Mouse (Mus musculus): ENCODE data around the gene Wdhd1. TPM values are rescaled to one million over a fixed set of nuclear protein-coding genes. Genes with fewer than 3 reads are reported as not detected.

The Wdhd1 gene
- polyA plus RNA-seq, 1 experiment from 2014 or later, result 5.2 TPM

DNA sequence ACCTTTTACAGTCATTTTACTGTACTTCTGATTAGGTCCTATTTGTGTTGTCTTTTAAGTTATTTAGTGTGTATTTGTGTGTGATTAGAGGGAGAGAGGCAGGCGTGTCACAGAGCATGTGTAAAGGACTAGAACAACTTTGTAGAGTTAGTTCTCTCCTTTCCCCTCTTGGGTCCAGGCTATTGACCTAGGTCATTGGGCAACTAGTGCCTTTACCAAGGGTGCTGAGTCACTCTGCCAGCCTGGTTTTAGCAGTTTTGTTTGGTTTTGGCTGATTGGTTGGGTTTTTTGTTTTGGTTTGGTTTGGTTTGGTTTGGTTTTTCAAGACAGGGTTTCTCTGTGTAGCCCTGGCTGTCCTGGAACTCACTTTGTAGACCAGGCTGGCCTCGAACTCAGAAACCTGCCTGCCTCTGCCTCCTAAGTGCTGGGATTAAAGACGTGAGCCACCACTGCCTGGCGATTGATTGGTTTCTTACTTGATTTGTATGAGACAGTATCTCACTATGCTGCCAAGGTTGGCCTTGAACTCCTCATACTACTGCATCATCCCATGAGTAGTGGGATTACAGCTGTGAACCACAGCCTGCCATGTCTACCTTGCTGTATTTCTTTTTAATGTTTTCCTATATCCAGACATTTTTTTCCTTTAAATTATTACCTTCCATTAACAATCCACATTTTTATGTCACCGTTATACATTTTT, 71.2 kb downstream of the Wdhd1 start:
- DNase-seq (ENCODE audit: low spot score) (no peak), ATAC-seq (ENCODE audit: low FRiP score, low TSS enrichment) (no peak)
- H3K27ac ChIP-seq (replicated peaks), result no peak overlapping the region
- no peak overlapping the region for H3K4me2 ChIP-seq (replicated peaks; ENCODE audit: low read depth)
- H3K9ac ChIP-seq (ENCODE audit: low read length), result no peak overlapping the region
- no peaks in the 10 kb centered on the region for H3K4me1 ChIP-seq (replicated peaks; ENCODE audit: control insufficient read depth, insufficient read depth)
- WGBS, result 93% methylated on average over 5 of the region's 5 CpGs
- H3K36me3 ChIP-seq (ENCODE audit: control insufficient read depth, insufficient read depth, low read length), result no peaks in the 10 kb centered on the region
- no peak for TF ChIP-seq EP300 (optimal IDR thresholded peaks at IDR 0.05)
- no peak for TF ChIP-seq CTCF (IDR thresholded peaks at IDR 0.05; ENCODE audit: low read depth)
- H3K9me3 ChIP-seq (ENCODE audit: control insufficient read depth, low read length), result no peaks in the 10 kb centered on the region
- H3K4me3 ChIP-seq (ENCODE audit: low read depth, low read length), result no peak overlapping the region
- no peaks in the 10 kb centered on the region for H3K27me3 ChIP-seq (ENCODE audit: control insufficient read depth, insufficient read depth, low read length)

- Histone ChIP-seq H3K4me3 (ENCODE audit: low read depth, low read length) (no peak overlapping the region), H3K9ac (ENCODE audit: low read length) (no peak overlapping the region), H3K27me3 (ENCODE audit: control insufficient read depth, insufficient read depth, low read length) (no peaks in the 10 kb centered on the region), H3K4me1 (replicated peaks; ENCODE audit: control insufficient read depth, insufficient read depth) (no peaks in the 10 kb centered on the region), H3K4me2 (replicated peaks; ENCODE audit: low read depth) (no peak overlapping the region), H3K27ac (replicated peaks) (no peak overlapping the region), H3K36me3 (ENCODE audit: control insufficient read depth, insufficient read depth, low read length) (no peaks in the 10 kb centered on the region), H3K9me3 (ENCODE audit: control insufficient read depth, low read length) (no peaks in the 10 kb centered on the region)
- WGBS, result 76% methylated on average over 3 of the region's 3 CpGs
- no peak for TF ChIP-seq CTCF (IDR thresholded peaks at IDR 0.05; ENCODE audit: low read depth)
- no peak for TF ChIP-seq EP300 (optimal IDR thresholded peaks at IDR 0.05)
- DNase-seq (ENCODE audit: low spot score) (no peak), ATAC-seq (ENCODE audit: low FRiP score, low TSS enrichment) (no peak)
Observed at GRCm38 (mm10) chr14:47197340-47197739, 79.3 kb downstream of the Wdhd1 start.

- Histone ChIP-seq H3K4me3 (ENCODE audit: low read depth, low read length) (no peak overlapping the region), H3K9me3 (ENCODE audit: control insufficient read depth, low read length) (no peaks in the 10 kb centered on the region), H3K27ac (replicated peaks) (no peak overlapping the region), H3K27me3 (ENCODE audit: control insufficient read depth, insufficient read depth, low read length) (no peaks in the 10 kb centered on the region), H3K36me3 (ENCODE audit: control insufficient read depth, insufficient read depth, low read length) (no peaks in the 10 kb centered on the region), H3K9ac (ENCODE audit: low read length) (no peak overlapping the region), H3K4me1 (replicated peaks; ENCODE audit: control insufficient read depth, insufficient read depth) (no peaks in the 10 kb centered on the region), H3K4me2 (replicated peaks; ENCODE audit: low read depth) (no peak overlapping the region)
- DNase-seq (ENCODE audit: low spot score) (no peak), ATAC-seq (ENCODE audit: low FRiP score, low TSS enrichment) (no peak)
- TF ChIP-seq CTCF (IDR thresholded peaks at IDR 0.05; ENCODE audit: low read depth) (no peak), EP300 (optimal IDR thresholded peaks at IDR 0.05) (no peak)
- WGBS, result 64% methylated on average over 8 of the region's 8 CpGs
Observed at GRCm38 (mm10) chr14:47196711-47197110, 79.9 kb downstream of the Wdhd1 start.

DNA sequence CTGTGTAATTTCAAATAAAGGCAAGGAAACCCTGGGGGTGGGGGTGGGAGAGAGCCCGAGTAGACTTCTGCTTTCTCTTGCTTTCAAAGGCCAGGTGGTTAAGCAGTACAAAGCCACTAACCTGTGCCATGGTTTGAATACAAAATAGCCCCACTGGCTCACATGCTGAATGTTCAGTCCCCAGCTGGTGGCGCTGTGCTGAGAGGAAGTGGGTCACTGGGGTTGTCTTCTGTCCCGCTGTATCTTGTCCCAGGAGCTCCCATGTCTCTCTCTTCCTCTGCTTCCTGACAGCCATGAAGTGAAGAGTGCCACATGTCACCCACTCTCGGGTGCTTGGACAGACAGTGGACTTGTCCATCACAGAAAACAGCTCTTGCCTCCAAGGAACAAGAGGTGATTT, 82.6 kb downstream of the Wdhd1 start:
- H3K9me3 ChIP-seq (ENCODE audit: control insufficient read depth, low read length), result no peaks in the 10 kb centered on the region
- H3K4me1 ChIP-seq (replicated peaks; ENCODE audit: control insufficient read depth, insufficient read depth), result no peaks in the 10 kb centered on the region
- no peaks in the 10 kb centered on the region for H3K36me3 ChIP-seq (ENCODE audit: control insufficient read depth, insufficient read depth, low read length)
- WGBS, result 35% methylated on average over 4 of the region's 4 CpGs
- no peak overlapping the region for H3K4me3 ChIP-seq (ENCODE audit: low read depth, low read length)
- ATAC-seq (ENCODE audit: low FRiP score, low TSS enrichment) (no peak), DNase-seq (ENCODE audit: low spot score) (no peak)
- H3K27ac ChIP-seq (replicated peaks), result no peak overlapping the region
- H3K27me3 ChIP-seq (ENCODE audit: control insufficient read depth, insufficient read depth, low read length), result no peaks in the 10 kb centered on the region
- no peak overlapping the region for H3K4me2 ChIP-seq (replicated peaks; ENCODE audit: low read depth)
- H3K9ac ChIP-seq (ENCODE audit: low read length), result no peak overlapping the region
- TF ChIP-seq EP300 (optimal IDR thresholded peaks at IDR 0.05) (no peak), CTCF (IDR thresholded peaks at IDR 0.05; ENCODE audit: low read depth) (no peak; the same call in 1 of the 2 replicates)

GRCm38 (mm10) chr14:47193506-47193905, 83.2 kb downstream of the Wdhd1 start:
- Histone ChIP-seq H3K9ac (ENCODE audit: low read length) (no peak overlapping the region), H3K27me3 (ENCODE audit: control insufficient read depth, insufficient read depth, low read length) (no peaks in the 10 kb centered on the region), H3K4me1 (replicated peaks; ENCODE audit: control insufficient read depth, insufficient read depth) (no peaks in the 10 kb centered on the region), H3K4me3 (ENCODE audit: low read depth, low read length) (no peak overlapping the region), H3K4me2 (replicated peaks; ENCODE audit: low read depth) (no peak overlapping the region), H3K27ac (replicated peaks) (no peak overlapping the region), H3K36me3 (ENCODE audit: control insufficient read depth, insufficient read depth, low read length) (no peaks in the 10 kb centered on the region), H3K9me3 (ENCODE audit: control insufficient read depth, low read length) (no peaks in the 10 kb centered on the region)
- ATAC-seq (ENCODE audit: low FRiP score, low TSS enrichment), result no peak
- WGBS, result 62% methylated on average over 6 of the region's 6 CpGs
- TF ChIP-seq EP300 (optimal IDR thresholded peaks at IDR 0.05), result no peak
- no peak for TF ChIP-seq CTCF (IDR thresholded peaks at IDR 0.05; ENCODE audit: low read depth)
- DNase-seq (ENCODE audit: low spot score), result no peak

DNA sequence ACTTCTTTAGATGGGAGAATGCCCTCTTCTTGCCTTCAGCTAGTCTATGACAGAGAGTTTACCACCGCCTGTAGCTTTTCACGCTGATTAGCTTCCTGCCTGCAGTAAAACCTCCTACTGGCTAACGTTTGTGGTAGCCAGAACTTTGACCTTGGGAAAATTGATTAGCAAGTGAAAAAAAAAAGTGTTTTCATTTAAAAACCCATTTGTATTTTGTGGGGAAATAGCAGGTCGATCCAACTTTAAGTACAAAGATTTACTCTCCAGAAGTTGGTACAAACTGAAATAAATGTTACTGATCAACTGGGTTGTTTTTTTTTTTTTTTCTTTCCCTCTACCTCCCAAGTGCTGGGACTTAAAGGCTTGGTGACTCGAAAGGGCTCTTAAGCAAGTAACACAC, 84.8 kb downstream of the Wdhd1 start:
- Histone ChIP-seq H3K4me1 (replicated peaks; ENCODE audit: control insufficient read depth, insufficient read depth) (no peaks in the 10 kb centered on the region), H3K9ac (ENCODE audit: low read length) (no peak overlapping the region), H3K27ac (replicated peaks) (no peak overlapping the region), H3K4me2 (replicated peaks; ENCODE audit: low read depth) (no peak overlapping the region), H3K27me3 (ENCODE audit: control insufficient read depth, insufficient read depth, low read length) (no peaks in the 10 kb centered on the region), H3K4me3 (ENCODE audit: low read depth, low read length) (no peak overlapping the region), H3K36me3 (ENCODE audit: control insufficient read depth, insufficient read depth, low read length) (no peaks in the 10 kb centered on the region), H3K9me3 (ENCODE audit: control insufficient read depth, low read length) (no peaks in the 10 kb centered on the region)
- WGBS, result 48% methylated on average over 5 of the region's 5 CpGs
- DNase-seq (ENCODE audit: low spot score), result no peak
- TF ChIP-seq CTCF (IDR thresholded peaks at IDR 0.05; ENCODE audit: low read depth) (no peak), EP300 (optimal IDR thresholded peaks at IDR 0.05) (no peak)
- no peak for ATAC-seq (ENCODE audit: low FRiP score, low TSS enrichment)

Other genes with a start within 250 kb of the Wdhd1 start
- 12.0 and 12.4 TPM in 2 replicates for gene Gch1, start 87.4 kb downstream of the Wdhd1 start, polyA plus RNA-seq (2015; fragmentation: Nextera tagmentation; extraction: Ambion mirVana)
- gene Socs4, start 74 bp upstream of the Wdhd1 start, polyA plus RNA-seq (2015; fragmentation: Nextera tagmentation; extraction: Ambion mirVana), result 2.5 and 2.9 TPM in 2 replicates
- gene Mapk1ip1l, start 21.4 kb upstream of the Wdhd1 start, polyA plus RNA-seq (2015; fragmentation: Nextera tagmentation; extraction: Ambion mirVana), result 21.3 and 22.4 TPM in 2 replicates
- gene Lgals3, start 90.9 kb upstream of the Wdhd1 start, polyA plus RNA-seq (2015; fragmentation: Nextera tagmentation; extraction: Ambion mirVana), result 359 and 387 TPM in 2 replicates
- gene Dlgap5, start 141.6 kb upstream of the Wdhd1 start, polyA plus RNA-seq (2015; fragmentation: Nextera tagmentation; extraction: Ambion mirVana), result 5.9 and 7.4 TPM in 2 replicates
- 17.8 and 18.1 TPM in 2 replicates for gene Fbxo34, start 173.6 kb upstream of the Wdhd1 start, polyA plus RNA-seq (2015; fragmentation: Nextera tagmentation; extraction: Ambion mirVana)